Mouse (Mus musculus) liver, postnatal 0 days (tissue): Measurements from ENCODE around the gene Arhgap6.

ENCODE experiments used
- CTCF ChIP-seq: sonication (generic); IDR thresholded peaks from 2 replicates; pipeline ENCODE4 v1.5.1; 2016; ENCODE audit warnings: antibody characterized with exemption, low read depth
- EP300 ChIP-seq: IDR thresholded peaks from 2 replicates; pipeline ENCODE4 v1.6.1; 2016; ENCODE audit warnings: antibody characterized with exemption, low read depth, mild to moderate bottlenecking

DNA sequence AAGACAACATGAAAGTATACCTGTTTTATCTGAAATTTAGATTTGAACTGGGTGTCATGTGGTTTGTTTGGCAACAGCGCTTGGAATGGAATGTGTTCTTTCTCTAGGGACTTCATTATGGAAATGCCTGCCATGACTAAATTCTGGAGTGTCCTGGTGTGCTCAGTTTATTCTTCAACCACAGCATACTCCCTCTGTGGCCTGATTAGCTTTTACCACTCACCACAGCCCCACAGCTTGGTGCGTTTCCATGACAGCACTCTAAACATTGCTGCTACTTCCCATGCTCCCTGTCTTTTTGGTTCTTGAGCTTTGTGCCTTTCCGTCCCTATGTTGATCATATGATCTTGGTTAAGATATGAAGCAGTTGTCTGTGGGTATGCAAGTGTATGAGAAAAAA lies 182.9 kb downstream of the Arhgap6 start:
- no peak for TF ChIP-seq CTCF
- TF ChIP-seq EP300 = no peak
